Comparison of ENCODE assay signal across 21 mouse cellular contexts in genomic region chr13:34741254-34741653, GRCm38 (mm10). TPM values are rescaled to one million over a fixed set of nuclear protein-coding genes. Genes with fewer than 3 reads are reported as not detected.
DNase-seq lines count a peak whose midpoint lies in the region; ATAC-seq and TF ChIP-seq lines count a peak whose summit lies in the region.
"Had no signal": no experiment of that assay in that cellular context is flagged by ENCODE, and none has a peak within 500 bp of the region (broad histone marks: within the 10 kb centered on the region; RNA-seq: fewer than 3 reads in every experiment).

No protein-coding gene starts in this region.

- 0 out of 2 replicates have a peak, but pooled peaks have one; percentile 11 for TF ChIP-seq CTCF in hindbrain, postnatal 0 days (IDR thresholded peaks at IDR 0.05; ENCODE audit: low read depth)
- peak; percentile 19; the same call in 1 of the 2 replicates for TF ChIP-seq CTCF in spleen, adult 2 months (IDR thresholded peaks at IDR 0.05; ENCODE audit: extremely low read depth, insufficient read depth, insufficient read length, insufficient replicate concordance)

- no peaks in the 10 kb centered on the region for H3K36me3 ChIP-seq in hindbrain, postnatal 0 days (ENCODE audit: insufficient read depth, low read length)
- H3K36me3 ChIP-seq in hindbrain, embryonic 14.5 days (replicated peaks; ENCODE audit: control insufficient read depth, insufficient read depth) = no peaks in the 10 kb centered on the region
- H3K36me3 ChIP-seq in spleen, adult 2 months (ENCODE audit: control insufficient read depth, insufficient read depth, low read length) = no peaks in the 10 kb centered on the region
- H3K36me3 ChIP-seq in forebrain, embryonic 15.5 days = no peaks in the 10 kb centered on the region
- H3K36me3 ChIP-seq: forebrain, embryonic 12.5 days; kidney, embryonic 15.5 days; liver, embryonic 15.5 days; midbrain, embryonic 15.5 days had no signal

- no peaks in the 10 kb centered on the region for H3K9me3 ChIP-seq in hindbrain, postnatal 0 days (ENCODE audit: low read length)
- H3K9me3 ChIP-seq in hindbrain, embryonic 14.5 days (ENCODE audit: control insufficient read depth, low read length) = no peaks in the 10 kb centered on the region
- H3K9me3 ChIP-seq in forebrain, embryonic 15.5 days = no peaks in the 10 kb centered on the region
- H3K9me3 ChIP-seq: forebrain, embryonic 12.5 days; kidney, embryonic 15.5 days; liver, embryonic 15.5 days; midbrain, embryonic 15.5 days had no signal

- H3K9ac ChIP-seq in hindbrain, postnatal 0 days (replicated peaks; ENCODE audit: low read length) = no peak overlapping the region
- H3K9ac ChIP-seq in hindbrain, embryonic 14.5 days = no peak overlapping the region
- H3K9ac ChIP-seq in forebrain, embryonic 15.5 days (replicated peaks) = no peak overlapping the region
- H3K9ac ChIP-seq: forebrain, embryonic 12.5 days; kidney, embryonic 15.5 days; liver, embryonic 15.5 days; midbrain, embryonic 15.5 days had no signal

- no peaks in the 10 kb centered on the region; the same call in 1 of the 2 replicates for H3K4me1 ChIP-seq in hindbrain, postnatal 0 days (ENCODE audit: insufficient read depth, low read length)
- no peaks in the 10 kb centered on the region for H3K4me1 ChIP-seq in hindbrain, embryonic 14.5 days (replicated peaks; ENCODE audit: control insufficient read depth, insufficient read depth, low read length)
- no peaks in the 10 kb centered on the region; the same call in 1 of the 2 replicates for H3K4me1 ChIP-seq in spleen, adult 2 months (ENCODE audit: control insufficient read depth, insufficient read depth, insufficient read length)
- H3K4me1 ChIP-seq in forebrain, embryonic 15.5 days = peaks cover 8% of the 10 kb centered on the region; the same call in 1 of the 2 replicates
- H3K4me1 ChIP-seq: midbrain, embryonic 15.5 days had no signal

- no peak overlapping the region for H3K4me3 ChIP-seq in hindbrain, postnatal 0 days (ENCODE audit: low read length)
- no peak overlapping the region for H3K4me3 ChIP-seq in hindbrain, embryonic 14.5 days (replicated peaks; ENCODE audit: low read length)
- no peak overlapping the region for H3K4me3 ChIP-seq in spleen, adult 2 months (ENCODE audit: extremely low read depth, insufficient read depth, insufficient read length)
- H3K4me3 ChIP-seq in forebrain, embryonic 15.5 days = no peak overlapping the region
- H3K4me3 ChIP-seq: forebrain, embryonic 12.5 days; kidney, embryonic 15.5 days; liver, embryonic 15.5 days; midbrain, embryonic 15.5 days had no signal

- H3K4me2 ChIP-seq in hindbrain, postnatal 0 days (ENCODE audit: low read depth, low read length) = no peak overlapping the region
- no peak overlapping the region for H3K4me2 ChIP-seq in hindbrain, embryonic 14.5 days (replicated peaks)
- H3K4me2 ChIP-seq in forebrain, embryonic 15.5 days (replicated peaks) = no peak overlapping the region
- H3K4me2 ChIP-seq: forebrain, embryonic 12.5 days; kidney, embryonic 15.5 days; liver, embryonic 15.5 days; midbrain, embryonic 15.5 days had no signal

- TF ChIP-seq POLR2A in spleen, adult 2 months (IDR thresholded peaks at IDR 0.05; ENCODE audit: low read depth, low read length) = no peak

- no peak for ATAC-seq in hindbrain, postnatal 0 days
- ATAC-seq in hindbrain, embryonic 14.5 days (ENCODE audit: low FRiP score) = no peak
- ATAC-seq in forebrain, embryonic 15.5 days (replicated peaks) = no peak
- ATAC-seq: midbrain, embryonic 15.5 days had no signal

- DNase-seq in hindbrain, postnatal 0 days (ENCODE audit: low spot score) = no peak
- no peak for DNase-seq in hindbrain, embryonic 14.5 days (ENCODE audit: low spot score)
- no peak for DNase-seq in spleen, adult 2 months (ENCODE audit: low read depth in 1 of 2, low spot score in 2 of 2)
- DNase-seq in spleen, adult 12 weeks (ENCODE audit: low spot score) = no peak
- peak; percentile 20 for DNase-seq in c-Kit-positive CD71-positive TER-119-negative erythroid progenitor cells, embryonic 14.5 days (ENCODE audit: low read depth)
- no peak for DNase-seq in urinary bladder, postnatal 25 days (ENCODE audit: low spot score)
- no peak for DNase-seq in layer of hippocampus, postnatal 10 days (ENCODE audit: low spot score in 2 of 2)
- DNase-seq: adrenal gland, adult 8-10 months; cerebellum, adult 18-20 months; right cerebral cortex, postnatal 14 days had no signal

- WGBS in hindbrain, postnatal 0 days = 89% methylated on average over 9 of the region's 9 CpGs
- 88% methylated on average over 9 of the region's 9 CpGs for WGBS in hindbrain, embryonic 14.5 days
- WGBS in spleen, adult 2 months = 90% methylated on average over 9 of the region's 9 CpGs
- WGBS in forebrain, embryonic 15.5 days = 85% methylated on average over 9 of the region's 9 CpGs

- no peak overlapping the region for H3K27ac ChIP-seq in hindbrain, postnatal 0 days
- no peak overlapping the region for H3K27ac ChIP-seq in hindbrain, embryonic 14.5 days
- H3K27ac ChIP-seq in spleen, adult 2 months (ENCODE audit: insufficient read depth, low read length) = no peak overlapping the region
- no peak overlapping the region for H3K27ac ChIP-seq in forebrain, embryonic 15.5 days (replicated peaks)
- H3K27ac ChIP-seq: forebrain, embryonic 12.5 days; kidney, embryonic 15.5 days; liver, embryonic 15.5 days; midbrain, embryonic 15.5 days had no signal

- H3K27me3 ChIP-seq in hindbrain, postnatal 0 days (ENCODE audit: insufficient read depth, low read length) = no peaks in the 10 kb centered on the region
- H3K27me3 ChIP-seq in hindbrain, embryonic 14.5 days (ENCODE audit: control insufficient read depth, insufficient read depth, low read length) = no peaks in the 10 kb centered on the region
- H3K27me3 ChIP-seq in spleen, adult 2 months (ENCODE audit: control insufficient read depth, insufficient read depth, low read length) = no peaks in the 10 kb centered on the region
- no peaks in the 10 kb centered on the region for H3K27me3 ChIP-seq in forebrain, embryonic 15.5 days
- H3K27me3 ChIP-seq: kidney, embryonic 15.5 days; liver, embryonic 15.5 days; midbrain, embryonic 15.5 days had no signal

RNA-seq across cellular contexts. Expression of gene Fam50b, which starts 6.6 kb away (rescaled TPM):
- total RNA-seq in hindbrain, postnatal 0 days (2014; rRNA removed) = not detected in 2 replicates
- 0.19 TPM in 1 of 2 replicates, not detected in the other for polyA plus RNA-seq in hindbrain, postnatal 0 days (2015; fragmentation: Nextera tagmentation; extraction: Ambion mirVana)
- not detected in 2 replicates for polyA plus RNA-seq in hindbrain, embryonic 14.5 days (2014; fragmentation: Nextera tagmentation; extraction: Ambion mirVana)
- not detected in 2 replicates for polyA plus RNA-seq in spleen, adult 2 months (2012; rRNA removed)
- not detected in 2 replicates for polyA plus RNA-seq in forebrain, embryonic 15.5 days (2015; fragmentation: Nextera tagmentation; extraction: Ambion mirVana)
- not detected for total RNA-seq in layer of hippocampus, postnatal 10 days (2021)
- total RNA-seq: adrenal gland, adult 8-10 months; gastrocnemius, postnatal 4 days; heart, postnatal 25 days; left cerebral cortex, adult 8-10 months had no signal
- polyA plus RNA-seq: embryonic facial prominence, embryonic 11.5 days; forebrain, embryonic 12.5 days; kidney, embryonic 15.5 days; neural tube, embryonic 14.5 days; stomach, embryonic 16.5 days had no signal
